Mouse (Mus musculus) thymus, adult 2 months (tissue): ENCODE data around the gene Dock1.

Experiments
- CTCF ChIP-seq: fragments of 200-500 bp; IDR thresholded peaks from 2 replicates; pipeline ENCODE4 v1.5.1; 2012; ENCODE audit warnings: mild to moderate bottlenecking, control low read depth, low read length, moderate library complexity, borderline replicate concordance; ENCODE audit not compliant: control insufficient read depth, poor library complexity, insufficient read depth; ENCODE audit errors: extremely low read depth
- POLR2A ChIP-seq: fragments of 200-500 bp; IDR thresholded peaks from 2 replicates; pipeline ENCODE4 v1.6.1; 2012; ENCODE audit warnings: mild to moderate bottlenecking, low read length, control low read depth, moderate library complexity; ENCODE audit not compliant: control insufficient read depth, poor library complexity, insufficient read depth; ENCODE audit errors: extremely low read depth

GRCm38 (mm10) chr7:134665642-134666282, 4.7 kb upstream of the Dock1 start:
- TF ChIP-seq CTCF, result no peak
- no peak for TF ChIP-seq POLR2A
